Mouse (Mus musculus) olfactory bulb, adult 2 months (tissue): ENCODE measurements at regions not wholly inside any gene's neighbourhood (a gene's known extent, or its start where the extent isn't known, plus 50 kb on each side); places are given as distances from the start of the nearest gene placed in this dataset.

Experiments
- H3K27ac ChIP-seq: fragments of 200-500 bp; 2 replicates; pipeline ENCODE4 v1.5.1; 2012; ENCODE audit warnings: low read depth, low read length; ENCODE audit not compliant: insufficient read depth
- H3K4me1 ChIP-seq: fragments of 200-500 bp; 2 replicates; pipeline ENCODE4 v1.6.1; 2012; ENCODE audit warnings: low read length; ENCODE audit not compliant: control insufficient read depth, insufficient read depth
- H3K4me3 ChIP-seq: fragments of 200-500 bp; 2 replicates; pipeline ENCODE4 v1.5.1; 2012; ENCODE audit warnings: mild to moderate bottlenecking, low read depth, low read length, moderate library complexity; ENCODE audit not compliant: insufficient read depth
- CTCF ChIP-seq: fragments of 200-500 bp; IDR thresholded peaks from 2 replicates; pipeline ENCODE4 v1.5.1; 2012; ENCODE audit warnings: low read depth, mild to moderate bottlenecking, low read length, moderate library complexity; ENCODE audit not compliant: insufficient read depth
- POLR2A ChIP-seq: fragments of 200-500 bp; IDR thresholded peaks from 2 replicates; pipeline ENCODE4 v1.6.1; 2012; ENCODE audit warnings: mild to moderate bottlenecking, low read depth, low read length, moderate library complexity; ENCODE audit not compliant: insufficient read depth
- WGBS: fragments of 180-500 bp; shearing (Covaris S2); methylation state at CpG from one replicate; pipeline ENCODE4 v1.1.7; 2018; 5-methylcytosine and 5-hydroxymethylcytosine counted together

DNA sequence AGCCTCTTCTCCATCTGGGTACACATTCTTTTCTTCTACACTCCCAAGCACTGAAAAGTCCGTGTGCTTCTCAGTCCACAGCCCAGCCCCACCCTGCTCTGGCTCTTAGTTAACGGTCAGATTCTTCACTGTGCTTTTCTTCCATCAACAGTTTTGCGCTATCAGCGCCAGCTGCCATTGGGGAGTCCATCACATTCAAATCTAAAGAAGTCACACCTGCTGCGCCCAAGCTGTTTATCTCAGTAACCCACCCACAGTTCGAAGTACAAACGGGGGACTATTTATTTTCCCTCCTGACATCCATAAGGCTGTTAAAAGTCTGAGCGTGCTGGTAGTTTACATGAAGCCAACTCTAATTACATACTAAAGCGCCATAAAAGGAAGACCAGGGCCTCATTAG, 222.8 kb downstream of the 1500009L16Rik start:
- 73% methylated on average over 9 of the region's 9 CpGs for WGBS
- Histone ChIP-seq H3K4me1 (no peaks in the 10 kb centered on the region), H3K4me3 (no peak overlapping the region), H3K27ac (no peak overlapping the region)
- no peak for TF ChIP-seq CTCF
- TF ChIP-seq POLR2A, result no peak

GRCm38 (mm10) chr10:83946186-83947176, 223.8 kb downstream of the 1500009L16Rik start:
- H3K4me3 ChIP-seq, result no peak overlapping the region
- TF ChIP-seq POLR2A (no peak), CTCF (no peak)
- 81% methylated on average over 11 of the region's 11 CpGs for WGBS
- no peaks in the 10 kb centered on the region for H3K4me1 ChIP-seq
- no peak overlapping the region for H3K27ac ChIP-seq

DNA sequence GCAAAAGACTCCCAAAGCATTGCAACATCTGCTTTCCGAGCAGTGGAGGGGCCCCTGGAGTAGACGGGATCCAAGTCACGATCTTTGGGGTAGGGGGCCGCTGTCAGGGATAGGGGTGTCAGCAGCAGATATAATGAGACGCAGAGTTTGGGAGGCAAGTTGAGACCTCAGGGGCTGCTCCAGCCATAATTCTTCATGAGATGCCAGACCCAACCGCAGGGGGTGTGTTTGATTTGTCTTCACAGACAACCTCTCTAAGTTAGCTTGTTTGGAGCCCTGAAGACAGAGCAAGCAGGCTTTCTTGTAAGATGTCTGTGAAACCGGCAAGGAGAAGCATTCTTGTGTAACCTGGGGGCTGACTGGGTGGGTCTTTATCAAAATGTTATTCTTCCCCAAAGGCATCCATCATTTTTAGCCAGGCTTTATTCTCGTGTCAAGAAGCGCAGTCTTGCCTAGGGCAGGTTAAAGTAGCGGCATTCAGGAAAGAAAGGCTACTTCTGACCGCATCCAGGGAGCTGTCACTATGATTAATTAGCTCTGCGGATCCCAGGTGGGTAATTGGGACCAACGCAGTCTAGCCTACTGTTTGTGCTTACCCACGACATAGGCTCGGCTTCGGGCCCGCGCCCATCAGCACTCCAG, 234.6 kb downstream of the 1500009L16Rik start:
- H3K4me1 ChIP-seq, result no peaks in the 10 kb centered on the region
- 74% methylated on average over 18 of the region's 18 CpGs for WGBS
- H3K4me3 ChIP-seq, result no peak overlapping the region
- no peak for TF ChIP-seq POLR2A
- no peak for TF ChIP-seq CTCF
- H3K27ac ChIP-seq, result no peak overlapping the region

- Histone ChIP-seq H3K4me3 (no peak overlapping the region), H3K4me1 (no peaks in the 10 kb centered on the region), H3K27ac (no peak overlapping the region)
- WGBS, result 95% methylated on average over 3 of the region's 3 CpGs
- no peak for TF ChIP-seq POLR2A
- no peak for TF ChIP-seq CTCF
Observed at GRCm38 (mm10) chr10:83958397-83958796, 235.7 kb downstream of the 1500009L16Rik start.

GRCm38 (mm10) chr10:83958826-83959225, 236.2 kb downstream of the 1500009L16Rik start:
- 67% methylated on average over 2 of the region's 2 CpGs for WGBS
- TF ChIP-seq CTCF (no peak), POLR2A (no peak)
- Histone ChIP-seq H3K4me1 (no peaks in the 10 kb centered on the region), H3K27ac (no peak overlapping the region), H3K4me3 (no peak overlapping the region)

DNA sequence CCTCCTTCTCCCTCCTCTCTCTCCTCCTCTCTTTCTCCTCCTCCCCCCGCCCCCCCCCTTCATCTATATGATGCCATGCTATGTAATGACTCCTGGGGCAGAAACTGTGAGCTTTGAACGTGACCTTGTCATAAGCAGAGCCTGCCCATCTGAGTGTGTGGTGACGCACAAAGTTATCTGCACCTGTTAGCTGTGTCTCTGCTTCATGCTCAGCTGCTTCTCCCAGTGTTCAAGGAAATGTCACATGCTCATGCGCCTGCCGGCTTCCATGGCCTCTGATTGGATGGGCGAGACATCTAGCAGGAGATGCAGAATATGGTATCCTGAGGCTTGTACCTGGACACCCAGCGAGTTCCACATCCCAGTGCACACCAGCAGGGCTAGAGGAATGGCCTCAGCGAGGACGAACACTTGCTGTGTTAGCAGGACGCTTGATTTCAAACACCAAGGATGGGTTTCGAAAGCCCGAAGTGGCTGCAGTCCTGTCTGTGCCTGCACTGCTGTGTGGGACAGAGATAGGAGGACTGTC, 240.6 kb downstream of the 1500009L16Rik start:
- TF ChIP-seq POLR2A (no peak), CTCF (no peak)
- Histone ChIP-seq H3K27ac (no peak overlapping the region), H3K4me3 (no peak overlapping the region), H3K4me1 (no peaks in the 10 kb centered on the region)
- 92% methylated on average over 12 of the region's 12 CpGs for WGBS

DNA sequence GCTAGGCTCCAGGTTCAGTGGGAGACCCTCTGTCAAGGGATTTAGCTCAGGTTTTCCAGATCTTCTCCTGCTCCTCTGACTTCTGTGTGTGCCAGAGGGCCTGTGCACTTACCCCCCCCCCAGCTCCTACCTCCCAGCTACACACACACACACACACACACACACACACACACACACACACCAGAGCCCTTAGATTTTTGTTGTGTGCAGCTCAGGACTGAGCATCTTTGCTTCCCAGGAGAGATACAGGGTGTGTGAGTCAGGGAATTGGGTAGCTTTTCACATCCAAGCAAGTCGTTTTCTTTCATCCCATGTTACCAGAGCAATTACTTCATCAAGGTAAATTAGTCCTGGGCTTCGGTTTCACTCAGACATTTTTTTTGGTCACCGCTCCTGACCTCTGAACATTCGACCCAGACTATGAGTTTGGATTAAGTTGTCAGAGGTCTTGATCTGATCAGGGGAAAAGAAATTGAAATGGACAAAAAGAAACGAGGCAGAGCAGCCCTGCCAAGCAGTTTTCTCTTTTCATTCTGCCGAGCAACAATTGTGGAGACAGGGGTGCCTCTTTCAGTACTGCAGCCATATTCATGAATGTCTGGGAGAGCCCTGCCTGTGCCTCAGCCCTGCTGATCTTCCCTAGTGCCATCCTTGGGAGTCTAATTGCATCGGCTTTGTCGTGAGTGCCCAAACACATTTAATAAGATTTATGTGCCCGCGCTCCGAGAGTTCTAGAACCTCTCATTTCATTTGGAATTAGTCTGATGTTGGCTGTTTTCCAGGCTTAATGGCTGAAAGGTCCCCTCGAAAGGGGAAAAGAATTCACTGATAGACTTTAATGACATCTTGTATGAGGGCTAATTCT, 241.3 kb downstream of the 1500009L16Rik start:
- Histone ChIP-seq H3K4me1 (no peaks in the 10 kb centered on the region), H3K4me3 (no peak overlapping the region), H3K27ac (no peak overlapping the region)
- WGBS, result 42% methylated on average over 12 of the region's 12 CpGs
- TF ChIP-seq POLR2A, result no peak
- TF ChIP-seq CTCF, result no peak

DNA sequence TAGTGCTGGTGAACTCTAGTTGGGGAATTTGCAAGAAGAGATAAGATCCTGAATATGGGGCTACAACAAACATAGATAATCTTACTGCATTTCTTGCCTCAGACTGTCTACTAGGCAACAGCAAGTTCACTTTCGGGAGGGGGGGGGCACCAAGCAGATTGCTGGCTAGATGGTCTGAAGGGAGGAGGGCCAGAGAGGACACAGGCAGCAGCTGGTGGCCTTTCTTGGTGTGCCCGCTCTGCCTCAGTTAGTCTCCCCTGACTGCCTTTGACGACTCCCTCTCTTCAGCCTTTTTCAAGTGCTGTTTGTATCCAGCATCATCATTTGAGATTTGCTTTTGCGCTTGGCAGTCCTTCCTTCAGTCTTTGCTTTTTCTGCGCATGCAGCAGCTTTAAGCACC, 242.2 kb downstream of the 1500009L16Rik start:
- TF ChIP-seq CTCF (no peak), POLR2A (no peak)
- WGBS, result 73% methylated on average over 5 of the region's 5 CpGs
- no peaks in the 10 kb centered on the region for H3K4me1 ChIP-seq
- H3K4me3 ChIP-seq, result no peak overlapping the region
- no peak overlapping the region for H3K27ac ChIP-seq

DNA sequence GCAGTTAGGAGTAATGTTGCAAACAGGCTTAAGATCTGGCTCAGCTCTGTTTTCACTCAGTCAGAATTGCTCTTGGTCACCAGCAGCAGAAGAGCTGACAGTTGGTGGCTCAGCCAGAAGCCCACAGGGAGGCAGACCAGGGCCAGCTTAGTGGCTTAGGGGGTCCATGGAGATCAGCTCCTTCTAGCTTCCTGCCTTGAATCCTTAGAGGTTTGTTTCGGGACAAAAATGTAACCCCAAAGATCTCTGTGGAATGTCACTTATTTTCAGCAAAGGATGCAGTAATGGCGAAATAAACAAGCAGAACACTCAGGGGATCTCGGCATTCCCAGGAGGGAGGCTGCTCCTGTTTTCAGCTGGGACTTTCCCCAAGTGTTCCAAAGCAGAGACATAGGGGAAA, 247.8 kb downstream of the 1500009L16Rik start:
- no peak overlapping the region for H3K4me3 ChIP-seq
- H3K27ac ChIP-seq, result no peak overlapping the region
- no peak for TF ChIP-seq POLR2A
- no peak for TF ChIP-seq CTCF
- no peaks in the 10 kb centered on the region for H3K4me1 ChIP-seq
- WGBS, result 88% methylated on average over 3 of the region's 3 CpGs
